Mouse (Mus musculus): ENCODE measurements at regions not wholly inside any gene's neighbourhood (a gene's known extent, or its start where the extent isn't known, plus 50 kb on each side); places are given as distances from the start of the nearest gene placed in this dataset.

DNA sequence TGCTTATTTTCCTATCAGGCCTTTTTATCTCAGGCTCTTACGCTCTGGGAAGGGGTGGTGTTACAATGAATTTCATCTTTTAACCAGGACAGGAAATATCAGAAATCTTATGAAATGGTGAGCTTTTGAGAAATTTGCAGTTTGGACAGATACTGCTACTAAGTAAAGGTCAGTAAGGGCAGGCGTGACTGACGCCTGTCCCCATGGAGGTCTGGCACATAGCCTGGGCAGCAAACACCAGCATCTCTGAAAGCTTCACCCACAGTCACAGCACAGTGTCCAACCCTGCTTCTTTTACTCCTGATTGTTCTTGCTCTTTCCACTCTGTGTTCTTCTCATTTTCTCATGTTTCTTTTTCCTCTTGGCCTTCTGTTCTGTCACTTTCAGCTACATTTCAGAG lies 304.8 kb downstream of the Cetn3 start:
- no peak for TF ChIP-seq POLR2A (IDR thresholded peaks at IDR 0.05; ENCODE audit: low read depth, low read length)
- no peak for TF ChIP-seq CTCF (IDR thresholded peaks at IDR 0.05; ENCODE audit: borderline replicate concordance, insufficient read depth, low read length)

Measured in embryonic fibroblast, embryonic 13.5 days (primary cell).